Mouse (Mus musculus) urinary bladder, postnatal 36 days (tissue): Measurements from ENCODE around the gene Dedd2.
A peak's percentile ranks its signal among the peaks of the same experiment; 100 is the strongest.

Source experiments
- DNase-seq, 2 experiments: peaks; one replicate each; pipeline ENCODE4 v3.0.0; 2022; ENCODE audit warnings: low spot score in 2 of 2, mixed read lengths in 1 of 2

Dedd2 gene

GRCm38 (mm10) chr7:25179606-25180161 is 40.7 kb downstream of the Dedd2 start, which contains the start of gene Pou2f2:
TSS of gene Pou2f2 (minus strand) at chr7:25179726.
- DNase-seq: peak; percentile 20 to 58

DNA sequence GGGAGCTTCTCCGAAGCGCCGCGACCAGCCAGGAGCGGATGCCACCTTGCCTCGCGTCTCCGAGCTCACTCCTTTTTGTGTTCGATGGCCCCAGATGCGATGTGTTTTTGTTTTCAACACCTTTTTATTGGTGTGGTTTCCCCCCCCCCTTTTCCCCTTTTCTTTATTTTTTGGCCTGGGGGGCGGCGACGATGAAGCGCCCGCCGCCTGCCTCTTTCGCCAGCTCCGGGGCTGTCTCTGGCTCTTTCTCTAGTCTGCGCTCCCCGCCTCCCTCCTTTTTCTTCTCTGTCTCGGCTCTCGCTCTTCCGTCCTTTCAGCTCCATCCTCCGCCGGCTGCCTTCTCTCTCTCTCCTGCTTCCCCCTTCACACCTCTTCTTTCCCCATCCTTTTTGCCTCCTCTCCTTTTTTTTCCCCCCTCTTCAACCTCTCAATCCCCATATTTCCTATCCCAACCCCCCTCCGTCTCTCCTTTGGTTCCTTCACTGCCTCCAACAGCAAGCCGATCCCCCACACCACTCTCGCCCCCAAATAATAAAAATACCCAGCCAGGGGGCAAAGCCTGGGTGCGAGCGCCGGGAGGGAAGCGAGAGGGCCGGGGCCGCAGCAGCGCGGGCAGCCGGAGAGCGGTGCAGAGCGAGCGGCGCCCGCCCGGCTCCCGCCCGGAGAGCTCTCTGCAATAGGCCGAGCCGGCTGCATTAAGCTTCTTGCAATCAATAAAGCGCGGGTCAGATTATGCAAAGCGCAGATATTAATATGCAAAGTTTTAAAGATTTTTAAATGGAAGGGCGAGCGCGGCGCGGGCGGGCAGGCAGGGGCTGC is 41.4 kb downstream of the Dedd2 start:
- DNase-seq: no peak

DNA sequence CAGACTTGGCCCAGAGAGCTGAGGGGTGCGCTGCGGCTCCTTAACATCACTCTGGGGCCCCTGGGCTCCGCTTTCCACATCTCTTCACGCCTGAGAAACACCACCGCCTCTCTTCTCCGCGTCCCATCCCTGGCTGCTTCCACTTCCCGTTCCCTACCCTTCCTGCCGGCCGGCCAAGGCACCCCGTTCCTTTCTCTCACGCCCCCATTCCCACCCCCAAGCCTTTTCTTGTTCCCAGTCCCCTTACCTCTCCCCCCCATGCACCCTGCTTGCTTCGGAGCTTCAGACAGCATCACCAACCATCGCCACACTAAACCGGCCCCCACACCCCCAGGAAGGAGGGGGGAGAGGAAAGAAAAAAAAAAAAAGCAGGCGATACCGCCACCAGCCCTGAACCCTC is 42.1 kb downstream of the Dedd2 start:
- no peak for DNase-seq

GRCm38 (mm10) chr7:25174343-25174742 is 46.1 kb downstream of the Dedd2 start:
- DNase-seq: no peak

DNA sequence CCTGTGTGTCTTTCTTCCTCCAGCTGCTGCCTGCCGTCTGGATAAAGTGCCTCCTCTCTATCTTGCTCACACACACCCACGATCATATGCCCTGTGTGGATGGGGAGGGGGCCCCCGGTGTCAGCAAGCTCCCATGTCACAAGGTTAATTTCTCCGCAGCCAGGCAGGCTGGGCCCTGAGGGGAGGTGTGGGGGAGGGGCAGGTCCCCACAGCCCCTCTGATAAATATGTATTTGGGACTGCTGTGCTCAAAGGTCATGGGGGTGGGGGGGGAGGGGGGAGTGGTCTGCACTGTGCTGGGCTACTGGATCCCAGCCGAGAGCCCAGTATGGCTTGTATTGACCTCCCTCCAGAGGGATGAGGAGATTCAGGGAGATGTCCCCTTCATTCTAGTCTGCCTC is 47.7 kb downstream of the Dedd2 start:
- no peak for DNase-seq

- no peak for DNase-seq
Observed at GRCm38 (mm10) chr7:25170583-25170982, 49.8 kb downstream of the Dedd2 start.

DNA sequence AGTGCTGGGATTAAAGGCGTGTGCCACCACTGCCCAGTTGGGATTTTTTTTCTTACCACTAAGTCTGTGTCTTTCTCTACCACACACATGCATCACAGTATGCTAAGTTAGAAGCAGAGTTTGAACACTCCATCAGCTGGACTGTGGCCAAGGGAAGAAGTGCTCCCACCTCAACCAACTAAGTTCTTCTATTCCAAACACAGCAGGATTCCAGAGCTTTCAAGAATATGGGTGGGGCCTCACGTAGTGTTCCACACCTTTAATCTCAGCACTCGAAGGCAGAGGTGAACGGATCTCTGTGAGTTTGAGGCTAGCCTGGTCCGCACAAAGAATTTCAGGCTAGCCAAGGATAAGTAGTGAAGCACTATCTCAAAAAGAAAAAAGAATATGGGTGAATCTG is 54.3 kb downstream of the Dedd2 start:
- no peak for DNase-seq

DNA sequence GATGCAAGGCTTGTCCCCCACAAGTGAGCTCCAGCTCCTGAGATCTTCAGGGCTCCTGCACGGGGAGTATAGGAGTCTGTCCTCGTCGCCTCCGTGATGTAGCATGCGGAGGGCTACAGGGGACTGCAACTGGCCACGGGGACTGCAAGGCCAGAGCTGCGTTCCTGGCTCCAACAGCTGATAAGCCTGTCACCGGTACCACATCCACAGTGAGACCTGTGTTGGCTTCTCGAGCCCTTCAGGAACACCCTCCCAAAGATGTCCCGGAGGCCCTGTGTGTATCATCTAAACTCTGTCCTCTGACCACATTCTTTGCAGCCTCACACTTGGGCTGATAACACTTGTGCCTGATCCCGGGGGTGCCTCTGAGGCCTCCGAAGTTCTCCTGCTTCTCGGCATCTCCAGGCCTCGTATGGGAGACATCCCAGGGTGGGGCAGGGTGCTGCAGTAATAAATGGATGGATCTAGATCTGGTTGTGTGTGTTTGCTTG is 64.2 kb downstream of the Dedd2 start:
- DNase-seq: no peak

DNA sequence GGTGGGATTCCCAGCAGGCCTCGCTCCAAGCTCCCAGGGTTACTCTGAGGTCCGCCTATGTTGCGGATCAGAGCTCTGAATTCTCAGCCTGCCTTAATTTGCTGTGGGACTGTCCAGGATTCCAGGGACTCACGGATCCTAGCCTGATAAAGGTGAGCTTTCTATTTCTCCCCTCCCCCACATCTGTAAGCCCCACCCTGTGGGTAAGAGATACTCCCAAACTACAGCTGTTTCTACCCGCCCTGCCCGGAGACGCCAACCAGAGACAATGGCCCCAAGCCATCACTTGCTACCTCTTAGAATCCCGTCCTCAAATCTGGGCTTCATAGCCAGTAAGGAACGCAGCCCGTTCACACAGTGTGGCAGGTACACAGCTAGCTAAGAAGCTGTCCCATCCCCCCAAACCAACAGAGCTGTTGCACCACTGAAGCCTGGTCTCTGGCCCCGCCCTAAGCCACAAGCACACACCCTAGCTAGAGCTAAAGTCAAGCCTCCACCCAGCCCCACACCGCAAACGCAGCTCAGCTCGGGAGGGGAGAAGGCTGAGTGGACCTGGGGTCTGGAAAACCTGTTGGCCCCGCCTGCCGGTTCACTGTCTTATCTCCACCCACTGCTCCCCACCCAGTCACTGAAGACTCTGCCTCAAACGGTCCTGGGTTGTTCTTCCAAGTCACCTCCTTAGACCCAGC is 64.8 kb downstream of the Dedd2 start:
- peak; percentile 35 to 51 for DNase-seq

GRCm38 (mm10) chr7:25154648-25155047 is 65.8 kb downstream of the Dedd2 start:
- DNase-seq: no peak

DNA sequence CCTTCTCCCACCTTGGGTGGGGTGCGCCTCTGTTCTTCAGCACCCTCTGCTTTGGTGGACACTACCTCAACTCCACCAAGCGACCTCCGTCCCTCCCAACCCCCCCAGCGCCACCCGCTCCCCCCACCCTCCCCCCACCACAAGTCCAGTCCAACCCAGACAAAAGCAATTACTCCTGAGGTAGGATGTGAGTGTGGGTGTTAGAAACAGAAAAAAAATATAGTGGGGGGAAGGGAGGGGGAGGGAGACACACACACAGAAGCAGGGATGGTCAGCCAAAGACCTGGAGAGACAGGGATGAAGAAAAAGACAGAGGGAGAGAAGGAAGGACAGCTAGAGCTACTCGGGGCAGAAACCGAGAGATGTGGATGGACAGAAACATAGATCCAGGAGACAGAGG is 66.6 kb downstream of the Dedd2 start:
- DNase-seq: no peak

DNA sequence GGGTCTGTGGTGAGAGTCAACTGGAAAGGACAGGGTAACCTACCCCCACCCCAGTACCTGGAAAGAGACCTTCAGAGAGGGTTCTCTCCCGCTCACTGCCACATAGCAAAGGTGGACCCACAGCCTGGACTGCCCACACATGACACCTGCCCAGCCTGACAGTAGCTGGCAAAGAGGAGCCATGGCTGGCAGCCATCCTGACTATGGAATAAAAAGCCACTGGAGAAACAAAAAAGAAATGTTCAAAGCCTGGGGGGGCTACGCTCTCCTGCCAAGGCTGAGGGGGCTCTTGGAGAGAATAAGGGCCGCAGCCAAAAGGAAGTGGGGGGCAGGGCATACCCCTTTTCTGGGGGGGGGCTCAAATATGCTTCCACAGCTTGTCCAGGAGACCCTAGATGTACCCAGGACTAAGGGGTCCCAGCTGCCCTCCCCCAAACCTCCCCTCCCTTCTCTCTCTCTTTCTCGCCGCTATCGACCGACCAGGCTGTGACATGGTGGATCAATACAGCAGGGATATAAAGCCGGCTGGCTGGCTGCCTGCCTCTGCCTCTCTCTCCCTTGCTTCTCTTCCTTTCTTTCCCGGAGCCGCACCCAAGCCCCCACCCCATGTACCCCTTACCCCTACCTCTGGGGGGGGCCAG is 68.4 kb downstream of the Dedd2 start:
- no peak for DNase-seq

DNA sequence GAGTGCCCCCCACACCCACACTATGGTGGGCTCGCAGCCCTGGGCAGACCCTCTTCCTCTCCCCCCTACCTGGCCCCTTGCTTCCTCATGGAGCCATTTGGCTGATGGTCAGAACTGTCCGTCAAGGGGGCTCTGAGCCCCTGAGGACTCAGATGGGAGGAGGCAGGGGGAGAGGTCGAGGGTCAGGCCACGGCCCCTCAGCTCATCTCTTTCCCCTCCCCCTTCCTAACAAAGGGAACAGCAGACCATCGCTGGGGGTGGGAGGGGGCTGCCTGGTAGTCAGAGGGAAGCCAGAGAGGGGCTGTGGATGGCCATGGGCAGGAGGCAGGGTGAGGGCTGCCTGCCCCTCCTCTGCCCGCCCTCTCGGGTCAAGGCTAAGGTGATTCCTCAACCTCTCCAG is 69.4 kb downstream of the Dedd2 start:
- DNase-seq: no peak

- DNase-seq: no peak
Observed at GRCm38 (mm10) chr7:25150151-25150663, 70.2 kb downstream of the Dedd2 start.
